Mouse (Mus musculus) stomach, embryonic 14.5 days (tissue): ENCODE data around the gene Tdgf1. TPM values are rescaled to one million over a fixed set of nuclear protein-coding genes. Genes with fewer than 3 reads are reported as not detected.

Experiments used
- ATAC-seq: fragments of 200-750 bp; cut with Nextera tagmentation; 2 replicates; pipeline ENCODE4 v1.8.0; 2017; ENCODE audit warnings: low read depth, moderate TSS enrichment; ENCODE audit not compliant: insufficient number of reproducible peaks, insufficient read depth, low FRiP score
- H3K27ac ChIP-seq: fragments of 300-500 bp; sonication (generic); 2 replicates; pipeline ENCODE4 v1.5.1; 2014; ENCODE audit warnings: mild to moderate bottlenecking, low read length, moderate library complexity, mixed read lengths
- H3K27me3 ChIP-seq: fragments of 300-500 bp; sonication (generic); 2 replicates; pipeline ENCODE4 v1.6.1; 2014; ENCODE audit warnings: low read length, control low read depth, mixed read lengths; ENCODE audit not compliant: control insufficient read depth, insufficient read depth
- H3K36me3 ChIP-seq: fragments of 300-500 bp; sonication (generic); 2 replicates; pipeline ENCODE4 v1.6.1; 2014; ENCODE audit warnings: mild to moderate bottlenecking, control low read depth, low read length, moderate library complexity, mixed read lengths; ENCODE audit not compliant: control insufficient read depth, insufficient read depth
- H3K4me1 ChIP-seq: fragments of 300-500 bp; sonication (generic); 2 replicates; pipeline ENCODE4 v1.6.1; 2014; ENCODE audit warnings: low read length, control low read depth, mixed read lengths; ENCODE audit not compliant: control insufficient read depth, insufficient read depth
- H3K4me2 ChIP-seq: fragments of 300-500 bp; sonication (generic); replicated peaks from 2 replicates; pipeline ENCODE4 v1.6.1; 2014; ENCODE audit warnings: low read depth, low read length, control low read depth
- H3K4me3 ChIP-seq: fragments of 300-500 bp; sonication (generic); 2 replicates; pipeline ENCODE4 v1.5.1; 2014; ENCODE audit warnings: low read depth, low read length, control low read depth
- H3K9ac ChIP-seq: fragments of 300-500 bp; sonication (generic); replicated peaks from 2 replicates; pipeline ENCODE4 v1.6.1; 2014; ENCODE audit warnings: low read depth, mild to moderate bottlenecking, control low read depth, low read length, moderate library complexity, mixed read lengths
- H3K9me3 ChIP-seq: fragments of 300-500 bp; sonication (generic); 2 replicates; pipeline ENCODE4 v1.6.1; 2016; ENCODE audit warnings: low read depth, low read length, control low read depth; ENCODE audit not compliant: control insufficient read depth
- WGBS: fragments of 180-500 bp; shearing (Covaris S2); extraction: QIAGEN DNeasy Blood & Tissue Kit; methylation state at CpG from one replicate; pipeline ENCODE4 v1.1.7; 2014; 5-methylcytosine and 5-hydroxymethylcytosine counted together
- polyA plus RNA-seq: library from polyadenylated mRNA; unstranded; fragments of >200 nt; fragmentation: Nextera tagmentation; extraction: Ambion mirVana; gene quantifications from 2 replicates; pipeline ENCODE4 v1.2.1, GENCODE M21; 2014

The Tdgf1 gene
- polyA plus RNA-seq, 1 experiment from 2014 or later = not detected

DNA sequence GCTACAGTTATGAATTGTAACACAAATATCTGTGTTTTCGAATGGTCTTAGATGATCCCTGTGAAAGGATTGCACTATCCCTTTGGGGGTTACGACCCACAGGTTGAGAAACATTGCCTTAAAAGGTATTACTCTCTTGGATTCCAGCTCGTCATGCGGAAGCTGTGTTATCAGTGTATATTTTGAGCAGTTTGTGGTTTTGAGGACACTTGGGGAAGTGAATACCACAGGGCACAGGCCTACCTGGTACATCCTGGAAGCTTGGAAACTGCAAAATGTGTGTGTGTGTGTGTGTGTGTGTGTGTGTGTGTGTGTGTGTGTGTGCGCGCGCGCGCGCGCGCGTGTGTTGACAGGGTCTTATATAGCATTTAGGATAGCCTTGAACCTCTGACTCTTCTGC is 5.9 kb upstream of the Tdgf1 start:
- no peaks in the 10 kb centered on the region for H3K4me1 ChIP-seq
- H3K27me3 ChIP-seq = no peaks in the 10 kb centered on the region
- H3K9ac ChIP-seq = no peak overlapping the region
- no peaks in the 10 kb centered on the region for H3K36me3 ChIP-seq
- no peak overlapping the region for H3K27ac ChIP-seq
- WGBS = 91% methylated on average over 13 of the region's 13 CpGs
- no peaks in the 10 kb centered on the region for H3K9me3 ChIP-seq
- ATAC-seq = no peak
- no peak overlapping the region for H3K4me2 ChIP-seq
- no peak overlapping the region for H3K4me3 ChIP-seq

- H3K4me2 ChIP-seq = no peak within 1 kb of the TSS
- no peaks in the 10 kb centered on the region for H3K36me3 ChIP-seq
- H3K9ac ChIP-seq = no peak within 1 kb of the TSS
- no peak within 1 kb of the TSS for H3K4me3 ChIP-seq
- no peak for ATAC-seq
- H3K4me1 ChIP-seq = no peaks in the 10 kb centered on the region
- no peaks in the 10 kb centered on the region for H3K9me3 ChIP-seq
- H3K27me3 ChIP-seq = 0 out of 2 replicates have a peak, but pooled peaks cover 3% of the 10 kb centered on the region
- no peak within 1 kb of the TSS for H3K27ac ChIP-seq
- 70% methylated on average over 11 of the region's 11 CpGs for WGBS
Measured at GRCm38 (mm10) chr9:110951397-110951796, 5.4 kb upstream of the Tdgf1 start, which contains the start of gene Lrrc2. Lrrc2 (plus strand) TSS chr9:110951545.

GRCm38 (mm10) chr9:110950109-110950508 is 4.2 kb upstream of the Tdgf1 start:
- no peak for ATAC-seq
- H3K4me3 ChIP-seq = no peak overlapping the region
- no peak overlapping the region for H3K9ac ChIP-seq
- 0 out of 2 replicates have a peak, but pooled peaks cover 4% of the 10 kb centered on the region for H3K4me1 ChIP-seq
- peaks cover 10% of the 10 kb centered on the region; the same call in 1 of the 2 replicates for H3K27me3 ChIP-seq
- no peaks in the 10 kb centered on the region for H3K36me3 ChIP-seq
- H3K9me3 ChIP-seq = no peaks in the 10 kb centered on the region
- WGBS = 97% methylated on average over 3 of the region's 3 CpGs
- no peak overlapping the region for H3K27ac ChIP-seq
- no peak overlapping the region for H3K4me2 ChIP-seq

- Histone ChIP-seq H3K27ac (no peak overlapping the region), H3K4me2 (no peak overlapping the region), H3K27me3 (peaks cover 21% of the 10 kb centered on the region), H3K4me1 (0 out of 2 replicates have a peak, but pooled peaks cover 5% of the 10 kb centered on the region), H3K4me3 (no peak overlapping the region), H3K9ac (no peak overlapping the region), H3K9me3 (no peaks in the 10 kb centered on the region), H3K36me3 (no peaks in the 10 kb centered on the region)
- WGBS = 56% methylated on average over 8 of the region's 8 CpGs
- no peak for ATAC-seq
Measured at GRCm38 (mm10) chr9:110948813-110949310, 2.9 kb upstream of the Tdgf1 start.

- Histone ChIP-seq H3K27ac (no peak overlapping the region), H3K27me3 (peaks cover 21% of the 10 kb centered on the region), H3K36me3 (no peaks in the 10 kb centered on the region), H3K9me3 (no peaks in the 10 kb centered on the region), H3K4me3 (no peak overlapping the region), H3K9ac (no peak overlapping the region), H3K4me2 (no peak overlapping the region), H3K4me1 (0 out of 2 replicates have a peak, but pooled peaks cover 5% of the 10 kb centered on the region)
- ATAC-seq = no peak
- WGBS = 48% methylated on average over 6 of the region's 6 CpGs
Measured at GRCm38 (mm10) chr9:110947900-110948299, 1.9 kb upstream of the Tdgf1 start.

DNA sequence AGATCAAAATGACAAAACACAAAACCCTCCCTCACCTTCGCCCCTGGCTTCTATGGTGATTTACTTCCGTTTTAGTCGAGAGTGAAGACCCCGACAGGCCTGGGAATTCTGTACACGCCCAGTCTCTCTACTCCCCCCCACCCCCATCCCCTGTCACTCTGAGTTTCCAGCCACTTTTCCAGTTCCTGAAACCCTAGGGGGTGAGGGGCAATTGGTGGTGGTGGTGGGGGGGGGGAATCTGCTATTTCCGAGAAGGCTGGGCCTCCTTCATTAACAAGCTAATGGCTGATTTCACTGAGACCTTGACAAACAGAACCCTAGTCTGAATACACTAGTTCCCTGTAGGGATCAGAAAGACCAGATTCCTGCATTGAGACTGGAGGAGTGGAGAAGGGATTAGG is 1.3 kb upstream of the Tdgf1 start:
- no peak for ATAC-seq
- Histone ChIP-seq H3K27ac (no peak overlapping the region), H3K4me1 (0 out of 2 replicates have a peak, but pooled peaks cover 5% of the 10 kb centered on the region), H3K4me2 (no peak overlapping the region), H3K4me3 (no peak overlapping the region), H3K9ac (no peak overlapping the region), H3K9me3 (no peaks in the 10 kb centered on the region), H3K36me3 (no peaks in the 10 kb centered on the region), H3K27me3 (peaks cover 21% of the 10 kb centered on the region)
- 19% methylated on average over 6 of the region's 6 CpGs for WGBS

GRCm38 (mm10) chr9:110946548-110947044 is 638 bp upstream of the Tdgf1 start:
- H3K36me3 ChIP-seq = no peaks in the 10 kb centered on the region
- H3K9me3 ChIP-seq = no peaks in the 10 kb centered on the region
- WGBS = 17% methylated on average over 20 of the region's 20 CpGs
- H3K27me3 ChIP-seq = peaks cover 21% of the 10 kb centered on the region
- ATAC-seq = no peak
- no peak overlapping the region for H3K4me2 ChIP-seq
- H3K9ac ChIP-seq = no peak overlapping the region
- no peak overlapping the region for H3K4me3 ChIP-seq
- H3K27ac ChIP-seq = no peak overlapping the region
- 0 out of 2 replicates have a peak, but pooled peaks cover 5% of the 10 kb centered on the region for H3K4me1 ChIP-seq

DNA sequence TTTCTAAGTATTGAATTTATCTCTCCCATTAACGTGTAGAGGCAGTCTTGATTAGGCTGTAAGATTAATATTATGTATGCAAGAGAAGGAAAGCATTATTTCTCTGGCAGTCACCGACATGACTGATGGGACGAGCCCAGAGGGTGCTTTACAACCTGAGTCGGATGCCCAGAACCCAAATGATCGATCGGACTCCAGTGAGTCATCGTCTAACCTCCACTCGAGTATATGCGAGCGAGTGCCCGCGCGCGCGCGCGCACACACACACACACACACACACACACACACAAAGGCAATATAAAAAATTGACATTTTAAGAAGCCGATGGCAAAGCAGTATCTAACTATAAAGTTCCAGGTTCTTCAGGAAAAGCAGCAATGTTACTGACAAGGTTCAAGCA is 615 bp downstream of the Tdgf1 start:
- ATAC-seq = no peak
- WGBS = 3% methylated on average over 18 of the region's 18 CpGs
- H3K4me3 ChIP-seq = no peak overlapping the region

DNA sequence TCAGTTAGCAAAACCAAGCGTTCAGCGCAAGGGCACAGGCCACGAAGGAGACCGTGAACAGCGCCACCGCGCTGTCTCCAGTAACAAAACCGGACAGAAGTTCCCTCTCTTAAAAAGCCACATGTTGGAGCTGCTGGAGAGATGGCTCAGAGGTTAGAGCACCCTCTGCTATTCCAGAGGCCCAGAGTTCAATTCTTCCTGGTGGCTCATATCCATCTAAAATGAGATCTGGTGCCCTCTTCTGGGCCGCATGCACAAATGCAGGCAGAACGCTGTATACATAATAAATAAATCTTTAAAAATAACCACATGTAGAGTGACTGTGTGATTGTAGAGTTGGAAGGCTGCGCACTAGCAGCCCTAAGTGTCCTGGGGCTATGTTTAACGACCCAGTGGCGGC is 1.7 kb downstream of the Tdgf1 start:
- 0 out of 2 replicates have a peak, but pooled peaks cover 5% of the 10 kb centered on the region for H3K4me1 ChIP-seq
- no peak overlapping the region for H3K9ac ChIP-seq
- peaks cover 21% of the 10 kb centered on the region for H3K27me3 ChIP-seq
- 28% methylated on average over 13 of the region's 13 CpGs for WGBS
- no peaks in the 10 kb centered on the region for H3K9me3 ChIP-seq
- ATAC-seq = no peak
- no peaks in the 10 kb centered on the region for H3K36me3 ChIP-seq
- no peak overlapping the region for H3K4me2 ChIP-seq
- no peak overlapping the region for H3K27ac ChIP-seq
- H3K4me3 ChIP-seq = no peak overlapping the region

More for the DNA sequence above, 615 bp downstream of the Tdgf1 start:
- no peak overlapping the region for H3K9ac ChIP-seq
- no peaks in the 10 kb centered on the region for H3K36me3 ChIP-seq
- no peaks in the 10 kb centered on the region for H3K9me3 ChIP-seq
- H3K27ac ChIP-seq = no peak overlapping the region
- H3K4me1 ChIP-seq = 0 out of 2 replicates have a peak, but pooled peaks cover 5% of the 10 kb centered on the region
- H3K4me2 ChIP-seq = no peak overlapping the region
- H3K27me3 ChIP-seq = peaks cover 21% of the 10 kb centered on the region
